Mouse (Mus musculus) liver, adult 2 months (tissue): ENCODE data around the gene F12. TPM values are rescaled to one million over a fixed set of nuclear protein-coding genes. Genes with fewer than 3 reads are reported as not detected.
"Not testable (repeated sequence)": the region's sequence is repeated elsewhere in the genome, so short reads cannot be mapped to it uniquely, and the experiment has no call there.

Experiments used
- DNase-seq: peaks from one replicate; pipeline ENCODE4 v3.0.0-alpha.2; 2011; ENCODE audit warnings: low read depth, low spot score; ENCODE audit errors: extremely low read depth
- H3K27ac ChIP-seq: fragments of 200-500 bp; replicated peaks from 2 replicates; pipeline ENCODE4 v1.5.1; 2012; ENCODE audit warnings: low read depth, mild to moderate bottlenecking, control low read depth, inconsistent platforms, low read length; ENCODE audit not compliant: insufficient read depth
- H3K27me3 ChIP-seq: fragments of 200-500 bp; 2 replicates; pipeline ENCODE4 v1.6.1; 2012; ENCODE audit warnings: mild to moderate bottlenecking, moderate library complexity, low read length, inconsistent platforms; ENCODE audit not compliant: control insufficient read depth, insufficient read depth
- H3K36me3 ChIP-seq: fragments of 200-500 bp; 2 replicates; pipeline ENCODE4 v1.6.1; 2012; ENCODE audit warnings: low read length, inconsistent platforms; ENCODE audit not compliant: control insufficient read depth, insufficient read depth
- H3K4me1 ChIP-seq: fragments of 200-500 bp; 2 replicates; pipeline ENCODE4 v1.6.1; 2011; ENCODE audit warnings: low read length; ENCODE audit not compliant: control insufficient read depth, insufficient read depth
- H3K4me3 ChIP-seq: fragments of 200-500 bp; 2 replicates; pipeline ENCODE4 v1.5.1; 2011; ENCODE audit warnings: low read depth, mild to moderate bottlenecking, control low read depth, low read length, moderate library complexity; ENCODE audit not compliant: insufficient read depth
- H3K79me2 ChIP-seq: fragments of 200-500 bp; 2 replicates; pipeline ENCODE4 v1.6.1; 2012; ENCODE audit warnings: inconsistent platforms, mild to moderate bottlenecking, low read length, moderate library complexity; ENCODE audit not compliant: control insufficient read depth, insufficient read depth
- H3K9ac ChIP-seq: fragments of 200-500 bp; 2 replicates; pipeline ENCODE4 v1.6.1; 2012; ENCODE audit warnings: low read depth, mild to moderate bottlenecking, control low read depth, inconsistent platforms, low read length
- CTCF ChIP-seq: fragments of 200-500 bp; IDR thresholded peaks from 2 replicates; pipeline ENCODE4 v1.5.1; 2011; ENCODE audit warnings: low read depth, low read length, control low read depth
- POLR2A ChIP-seq: fragments of 200-500 bp; IDR thresholded peaks from 2 replicates; pipeline ENCODE4 v1.6.1; 2011; ENCODE audit warnings: low read length, control low read depth; ENCODE audit not compliant: insufficient read depth; ENCODE audit errors: extremely low read depth
- WGBS: fragments of 180-500 bp; shearing (Covaris S2); methylation state at CpG from one replicate; pipeline ENCODE4 v1.1.7; 2018; 5-methylcytosine and 5-hydroxymethylcytosine counted together
- polyA plus RNA-seq: library from polyadenylated mRNA; depleted of rRNA; stranded (reverse); fragments of >200 nt; gene quantifications from 2 replicates; pipeline ENCODE4 v1.2.3, GENCODE M21; 2012
- total RNA-seq: library from RNA; depleted of rRNA; stranded (reverse); fragments of >200 nt; gene quantifications from 2 replicates; pipeline ENCODE4 v1.2.3, GENCODE M21; 2014

The F12 gene
- total and polyA plus RNA-seq, 2 experiments = 391 to 798 TPM

GRCm38 (mm10) chr13:55444286-55444936 lies 17.8 kb upstream of the F12 start:
- H3K4me3 ChIP-seq = peak overlapping the region; percentile 70
- DNase-seq = no peak
- H3K27ac ChIP-seq = peak overlapping the region; percentile 71
- peak overlapping the region; percentile 58 for H3K9ac ChIP-seq
- 1% methylated on average over 33 of the region's 33 CpGs for WGBS
- H3K36me3 ChIP-seq = no peaks in the 10 kb centered on the region
- no peaks in the 10 kb centered on the region for H3K27me3 ChIP-seq
- H3K79me2 ChIP-seq = peaks cover 8% of the 10 kb centered on the region; the same call in 1 of the 2 replicates
- TF ChIP-seq POLR2A (0 out of 2 replicates have a peak, but pooled peaks have one; percentile 23), CTCF (no peak)
- H3K4me1 ChIP-seq = peaks cover 11% of the 10 kb centered on the region

- no peak for DNase-seq
- no peak for TF ChIP-seq CTCF
- no peak for TF ChIP-seq POLR2A
- Histone ChIP-seq H3K4me1 (peaks cover 11% of the 10 kb centered on the region), H3K4me3 (no peak overlapping the region; the same call in 1 of the 2 replicates), H3K79me2 (peaks cover 8% of the 10 kb centered on the region; the same call in 1 of the 2 replicates), H3K36me3 (no peaks in the 10 kb centered on the region), H3K9ac (no peak overlapping the region; the same call in 1 of the 2 replicates), H3K27me3 (no peaks in the 10 kb centered on the region), H3K27ac (peak overlapping the region; percentile 68)
- 39% methylated on average over 9 of the region's 9 CpGs for WGBS
Measured at GRCm38 (mm10) chr13:55443799-55444285, 17.2 kb upstream of the F12 start.

- DNase-seq, H3K27ac ChIP-seq, H3K9ac ChIP-seq, H3K4me1 ChIP-seq, H3K27me3 ChIP-seq, H3K4me3 ChIP-seq, H3K36me3 ChIP-seq, H3K79me2 ChIP-seq: not testable (repeated sequence)
- 89% methylated on average over 15 of the region's 15 CpGs for WGBS
Measured at GRCm38 (mm10) chr13:55437111-55437629, 10.6 kb upstream of the F12 start.

- 78% methylated on average over 10 of the region's 10 CpGs for WGBS
- no peaks in the 10 kb centered on the region for H3K36me3 ChIP-seq
Measured at GRCm38 (mm10) chr13:55431889-55432685, 5.5 kb upstream of the F12 start.

GRCm38 (mm10) chr13:55430566-55430965 lies 4.0 kb upstream of the F12 start:
- WGBS = 82% methylated on average over 2 of the region's 2 CpGs

More at GRCm38 (mm10) chr13:55431889-55432685, 5.5 kb upstream of the F12 start:
- DNase-seq = no peak
- no peak for TF ChIP-seq POLR2A
- no peak for TF ChIP-seq CTCF
- H3K4me1 ChIP-seq = peaks cover 18% of the 10 kb centered on the region
- H3K79me2 ChIP-seq = no peaks in the 10 kb centered on the region; the same call in 1 of the 2 replicates
- no peaks in the 10 kb centered on the region for H3K27me3 ChIP-seq
- H3K9ac ChIP-seq = no peak overlapping the region
- H3K4me3 ChIP-seq = no peak overlapping the region
- no peak overlapping the region for H3K27ac ChIP-seq

More at GRCm38 (mm10) chr13:55430566-55430965, 4.0 kb upstream of the F12 start:
- Histone ChIP-seq H3K9ac (no peak overlapping the region), H3K79me2 (peaks cover 11% of the 10 kb centered on the region; the same call in 1 of the 2 replicates), H3K27me3 (no peaks in the 10 kb centered on the region), H3K4me3 (no peak overlapping the region), H3K4me1 (peaks cover 18% of the 10 kb centered on the region), H3K36me3 (no peaks in the 10 kb centered on the region), H3K27ac (no peak overlapping the region)
- no peak for TF ChIP-seq CTCF
- TF ChIP-seq POLR2A = no peak
- no peak for DNase-seq
